Mouse (Mus musculus) mesoderm, embryonic 11.5 days (tissue): ENCODE measurements around the gene Pla2g3.
A peak's percentile ranks its signal among the peaks of the same experiment; 100 is the strongest.

ENCODE experiments used
- DNase-seq: peaks from one replicate; pipeline ENCODE4 v3.0.0-alpha.2; 2012; ENCODE audit warnings: low read depth, low spot score

The Pla2g3 gene

GRCm38 (mm10) chr11:3492748-3493147, 4.7 kb downstream of the Pla2g3 start:
- DNase-seq: no peak

GRCm38 (mm10) chr11:3494857-3495256, 6.8 kb downstream of the Pla2g3 start:
- no peak for DNase-seq

- no peak for DNase-seq
These were observed 7.4 kb downstream of the Pla2g3 start for GRCm38 (mm10) chr11:3495496-3495895.

- DNase-seq: no peak
These were observed 8.7 kb downstream of the Pla2g3 start for GRCm38 (mm10) chr11:3496756-3497155.

GRCm38 (mm10) chr11:3497296-3497695, 9.2 kb downstream of the Pla2g3 start:
- no peak for DNase-seq

- DNase-seq: no peak
These were observed 14.0 kb downstream of the Pla2g3 start for GRCm38 (mm10) chr11:3502057-3502456.

- DNase-seq: no peak
These were observed 14.5 kb downstream of the Pla2g3 start for GRCm38 (mm10) chr11:3502459-3503072.

GRCm38 (mm10) chr11:3503755-3504693, 15.9 kb downstream of the Pla2g3 start:
- DNase-seq: no peak

GRCm38 (mm10) chr11:3508226-3508625, 20.1 kb downstream of the Pla2g3 start:
- no peak for DNase-seq

GRCm38 (mm10) chr11:3509181-3510085, 21.3 kb downstream of the Pla2g3 start:
- no peak for DNase-seq

GRCm38 (mm10) chr11:3510321-3510720, 22.2 kb downstream of the Pla2g3 start:
- no peak for DNase-seq

GRCm38 (mm10) chr11:3513291-3513690, 25.2 kb downstream of the Pla2g3 start:
- no peak for DNase-seq

- DNase-seq: peak; percentile 88
These were observed 26.5 kb downstream of the Pla2g3 start, which contains the start of gene Selenom for GRCm38 (mm10) chr11:3514529-3515054. Gene Selenom, plus strand, starts transcription at chr11:3514684.

- no peak for DNase-seq
These were observed 27.1 kb downstream of the Pla2g3 start for GRCm38 (mm10) chr11:3515216-3515615.

GRCm38 (mm10) chr11:3515637-3516036, 27.6 kb downstream of the Pla2g3 start:
- no peak for DNase-seq

- DNase-seq: no peak
These were observed 28.0 kb downstream of the Pla2g3 start for GRCm38 (mm10) chr11:3516121-3516520.

- peak; percentile 54 for DNase-seq
These were observed 29.1 kb downstream of the Pla2g3 start for GRCm38 (mm10) chr11:3516859-3517845.

GRCm38 (mm10) chr11:3517846-3518732, 30.0 kb downstream of the Pla2g3 start:
- no peak for DNase-seq

GRCm38 (mm10) chr11:3519051-3519726, 31.1 kb downstream of the Pla2g3 start:
- DNase-seq: no peak
